Mouse (Mus musculus) sigmoid colon, adult 10 weeks (tissue): ENCODE measurements around the gene B3gnt2. TPM values are rescaled to one million over a fixed set of nuclear protein-coding genes. Genes with fewer than 3 reads are reported as not detected.

Experiments used
- polyA plus RNA-seq: library from polyadenylated mRNA; stranded (reverse); fragments of 350-450 nt; fragmentation: Illumina TruSeq; extraction: RNeasy Lipid Tissue Mini Kit (QIAGEN cat#74804); gene quantifications from one replicate; pipeline ENCODE4 v1.2.3, GENCODE M21; 2014; ENCODE audit warnings: low read depth, low replicate concordance

Gene B3gnt2
- 27.8 TPM for polyA plus RNA-seq

GRCm38 (mm10) chr11:22860335-22861227, at the start of gene B3gnt2:
TSS of gene B3gnt2 (minus strand) at chr11:22860961.

Other genes with a start within 250 kb of the B3gnt2 start
- gene Zrsr1, start 111.0 kb upstream of the B3gnt2 start, polyA plus RNA-seq: 31.7 TPM
- 130 TPM for gene Gm28048, start 121.1 kb upstream of the B3gnt2 start, polyA plus RNA-seq
- 61.9 TPM for gene Commd1, start 121.4 kb upstream of the B3gnt2 start, polyA plus RNA-seq
- gene Cct4, start 129.6 kb upstream of the B3gnt2 start, polyA plus RNA-seq: 395 TPM
- 29.5 TPM for gene Fam161a, start 146.6 kb upstream of the B3gnt2 start, polyA plus RNA-seq